Mouse (Mus musculus) hindbrain, embryonic 15.5 days (tissue): ENCODE data around the gene Fgfr2. TPM values are rescaled to one million over a fixed set of nuclear protein-coding genes. Genes with fewer than 3 reads are reported as not detected.

Source experiments
- ATAC-seq: fragments of 200-750 bp; cut with Nextera tagmentation; 2 replicates; pipeline ENCODE4 v1.8.0; 2017; ENCODE audit warnings: low read depth, moderate number of reproducible peaks, moderate TSS enrichment; ENCODE audit not compliant: low FRiP score
- H3K27ac ChIP-seq: fragments of 300-500 bp; sonication (generic); replicated peaks from 2 replicates; pipeline ENCODE4 v1.5.1; 2015; ENCODE audit warnings: mild to moderate bottlenecking, inconsistent platforms
- H3K27me3 ChIP-seq: fragments of 300-500 bp; sonication (generic); 2 replicates; pipeline ENCODE4 v1.6.1; 2015; ENCODE audit warnings: control low read depth, inconsistent platforms
- H3K36me3 ChIP-seq: fragments of 300-500 bp; sonication (generic); 2 replicates; pipeline ENCODE4 v1.6.1; 2015; ENCODE audit warnings: control low read depth, inconsistent platforms
- H3K4me1 ChIP-seq: fragments of 300-500 bp; sonication (generic); replicated peaks from 2 replicates; pipeline ENCODE4 v1.6.1; 2015; ENCODE audit warnings: control low read depth, inconsistent platforms
- H3K4me2 ChIP-seq: fragments of 300-500 bp; sonication (generic); 2 replicates; pipeline ENCODE4 v1.6.1; 2015; ENCODE audit warnings: moderate library complexity, mild to moderate bottlenecking, inconsistent platforms
- H3K4me3 ChIP-seq: fragments of 300-500 bp; sonication (generic); 2 replicates; pipeline ENCODE4 v1.5.1; 2015; ENCODE audit warnings: mild to moderate bottlenecking, inconsistent platforms
- H3K9ac ChIP-seq: fragments of 300-500 bp; sonication (generic); 2 replicates; pipeline ENCODE4 v1.6.1; 2015; ENCODE audit warnings: inconsistent platforms
- H3K9me3 ChIP-seq: fragments of 300-500 bp; sonication (generic); 2 replicates; pipeline ENCODE4 v1.6.1; 2016; ENCODE audit warnings: control low read depth, inconsistent platforms
- WGBS: fragments of 180-500 bp; shearing (Covaris S2); methylation state at CpG from one replicate; pipeline ENCODE4 v1.1.7; 2015; 5-methylcytosine and 5-hydroxymethylcytosine counted together
- polyA plus RNA-seq: library from polyadenylated mRNA; unstranded; fragments of >200 nt; fragmentation: Nextera tagmentation; extraction: Ambion mirVana; gene quantifications from 2 replicates; pipeline ENCODE4 v1.2.1, GENCODE M21; 2015

Gene Fgfr2
- polyA plus RNA-seq, 1 experiment from 2014 or later, result 28.5 TPM

DNA sequence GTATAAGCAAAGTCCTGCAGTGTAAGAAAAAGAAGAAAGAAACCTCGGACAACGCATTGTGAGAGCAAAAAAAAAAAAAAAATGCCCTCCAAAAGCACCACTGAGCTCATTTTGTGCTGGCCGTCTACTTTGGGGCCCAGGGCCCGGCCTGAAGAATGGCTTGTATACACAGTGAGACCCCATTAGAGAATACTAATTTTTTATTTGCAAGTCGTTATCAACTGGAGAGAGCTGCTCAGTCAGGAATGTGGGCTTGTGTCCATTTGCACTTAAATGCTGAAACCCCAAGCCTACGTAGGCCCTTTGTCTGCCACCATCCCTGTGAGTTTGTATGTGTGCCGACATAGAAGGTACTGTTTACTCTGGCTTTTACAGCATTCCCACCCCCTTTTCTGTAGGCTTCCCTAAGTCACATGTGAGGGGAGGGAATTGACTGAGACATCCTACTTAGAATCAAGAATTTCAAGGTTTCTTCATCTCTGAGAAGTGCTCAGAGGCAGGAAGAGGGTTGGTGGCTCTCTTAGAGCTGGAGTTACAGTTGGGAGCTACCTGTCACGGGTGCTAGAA is 1785.6 kb downstream of the Fgfr2 start:
- 38% methylated on average over 8 of the region's 8 CpGs for WGBS
- Histone ChIP-seq H3K9ac (no peak overlapping the region), H3K4me1 (no peaks in the 10 kb centered on the region), H3K4me2 (no peak overlapping the region), H3K27me3 (no peaks in the 10 kb centered on the region), H3K27ac (no peak overlapping the region), H3K9me3 (no peaks in the 10 kb centered on the region), H3K36me3 (peaks cover 19% of the 10 kb centered on the region), H3K4me3 (no peak overlapping the region)
- ATAC-seq, result no peak

DNA sequence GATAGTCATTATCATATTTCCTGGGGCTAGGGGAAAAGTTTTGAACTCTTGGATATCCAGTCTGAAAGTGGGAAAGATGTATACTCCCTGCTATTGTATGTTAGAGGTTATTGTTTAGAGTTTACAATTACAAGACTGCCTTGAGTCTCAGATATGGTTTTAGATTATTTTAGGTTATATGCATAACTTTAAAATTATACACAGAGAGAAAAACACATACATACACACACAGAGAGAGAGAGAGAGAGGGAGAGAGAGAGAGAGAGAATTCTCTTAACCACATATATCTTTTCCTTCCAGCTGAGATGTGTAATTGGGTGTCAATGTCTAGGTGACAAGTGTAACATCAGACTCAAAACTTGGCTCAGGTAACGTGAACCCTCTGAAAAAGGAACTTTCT is 1789.6 kb downstream of the Fgfr2 start, which contains the start of gene Fam24a:
Fam24a (plus strand) TSS at position 301 of the 400 bp plus-strand sequence.
- Histone ChIP-seq H3K27me3 (no peaks in the 10 kb centered on the region), H3K36me3 (no peaks in the 10 kb centered on the region), H3K4me3 (no peak within 1 kb of the TSS), H3K27ac (no peak within 1 kb of the TSS), H3K9me3 (no peaks in the 10 kb centered on the region), H3K9ac (no peak within 1 kb of the TSS), H3K4me2 (no peak within 1 kb of the TSS), H3K4me1 (no peaks in the 10 kb centered on the region)
- ATAC-seq, result no peak
- WGBS, result 57% methylated on average over 1 of the region's 1 CpGs

DNA sequence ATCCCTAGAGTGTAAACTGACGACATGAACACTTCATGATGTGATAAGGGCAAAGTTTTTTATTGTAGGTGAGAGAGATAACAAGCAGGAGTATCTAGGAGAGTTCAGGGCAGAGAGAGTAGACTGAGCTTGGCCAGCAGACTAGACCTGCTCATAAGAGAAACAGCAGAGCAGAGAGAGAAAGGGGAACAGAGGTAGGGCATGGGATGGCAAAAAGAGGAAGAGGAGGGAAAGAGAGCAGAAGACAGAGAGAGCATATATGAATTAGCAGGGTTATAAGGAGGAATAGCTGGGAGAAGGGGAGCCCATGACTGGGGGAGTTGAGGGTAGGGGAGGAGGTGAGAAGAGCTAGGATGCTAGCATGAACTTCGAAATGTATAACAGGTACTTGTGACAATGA is 1791.5 kb downstream of the Fgfr2 start:
- Histone ChIP-seq H3K27me3 (no peaks in the 10 kb centered on the region), H3K27ac (no peak overlapping the region), H3K4me3 (no peak overlapping the region), H3K4me2 (no peak overlapping the region), H3K9me3 (no peaks in the 10 kb centered on the region), H3K4me1 (no peaks in the 10 kb centered on the region), H3K36me3 (no peaks in the 10 kb centered on the region), H3K9ac (no peak overlapping the region)
- WGBS, result 85% methylated on average over 2 of the region's 2 CpGs
- no peak for ATAC-seq

DNA sequence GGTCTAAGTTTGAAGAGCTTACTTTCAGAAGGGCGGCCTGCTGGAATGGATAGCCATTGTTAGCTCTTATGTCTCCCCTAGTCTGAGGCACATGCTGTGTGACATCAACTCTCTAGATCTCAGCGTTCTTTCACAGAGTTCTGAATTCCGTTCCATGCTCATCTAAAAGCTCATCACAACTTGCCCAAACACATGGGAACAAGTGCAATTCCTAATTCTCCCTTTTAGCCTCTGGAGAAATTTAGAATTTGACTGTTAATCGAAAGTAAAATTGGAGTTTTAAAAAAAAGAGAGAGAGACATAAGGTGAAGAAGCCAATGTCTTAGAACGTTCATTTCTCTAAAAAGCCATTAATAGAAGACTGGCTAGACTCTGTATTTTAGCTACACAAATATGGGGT is 1793.7 kb downstream of the Fgfr2 start, which contains the start of gene Fam24b:
Fam24b (minus strand) TSS at position 101 of the 400 bp plus-strand sequence.
- no peak within 1 kb of the TSS for H3K9ac ChIP-seq
- no peak for ATAC-seq
- H3K36me3 ChIP-seq, result no peaks in the 10 kb centered on the region
- H3K4me1 ChIP-seq, result no peaks in the 10 kb centered on the region
- H3K27me3 ChIP-seq, result no peaks in the 10 kb centered on the region
- H3K4me2 ChIP-seq, result no peak within 1 kb of the TSS
- H3K4me3 ChIP-seq, result no peak within 1 kb of the TSS
- H3K27ac ChIP-seq, result no peak within 1 kb of the TSS
- no peaks in the 10 kb centered on the region for H3K9me3 ChIP-seq
- 94% methylated on average over 5 of the region's 5 CpGs for WGBS

DNA sequence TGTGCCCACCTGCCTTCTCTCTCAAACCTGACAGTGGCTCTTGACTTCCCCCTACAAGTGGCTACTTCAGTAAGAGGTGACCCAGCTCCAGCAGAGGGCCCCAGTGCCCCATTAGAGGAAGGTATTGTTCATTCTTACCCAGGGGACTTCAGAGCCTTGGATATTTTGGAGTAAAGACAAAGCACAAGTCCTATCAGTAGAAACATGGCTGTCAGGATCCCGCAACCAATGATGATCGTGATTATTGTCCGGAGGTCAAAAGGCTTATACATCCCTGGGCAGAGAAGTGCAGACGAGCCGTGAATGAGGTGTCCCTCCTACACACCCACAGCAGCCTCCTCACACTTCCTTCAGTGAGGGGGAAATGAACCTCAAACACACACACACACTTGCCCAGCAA is 1796.1 kb downstream of the Fgfr2 start:
- ATAC-seq, result no peak
- 96% methylated on average over 5 of the region's 5 CpGs for WGBS
- Histone ChIP-seq H3K4me2 (no peak overlapping the region), H3K4me1 (no peaks in the 10 kb centered on the region), H3K36me3 (no peaks in the 10 kb centered on the region), H3K9me3 (no peaks in the 10 kb centered on the region), H3K27ac (no peak overlapping the region), H3K9ac (no peak overlapping the region), H3K27me3 (no peaks in the 10 kb centered on the region), H3K4me3 (no peak overlapping the region)

DNA sequence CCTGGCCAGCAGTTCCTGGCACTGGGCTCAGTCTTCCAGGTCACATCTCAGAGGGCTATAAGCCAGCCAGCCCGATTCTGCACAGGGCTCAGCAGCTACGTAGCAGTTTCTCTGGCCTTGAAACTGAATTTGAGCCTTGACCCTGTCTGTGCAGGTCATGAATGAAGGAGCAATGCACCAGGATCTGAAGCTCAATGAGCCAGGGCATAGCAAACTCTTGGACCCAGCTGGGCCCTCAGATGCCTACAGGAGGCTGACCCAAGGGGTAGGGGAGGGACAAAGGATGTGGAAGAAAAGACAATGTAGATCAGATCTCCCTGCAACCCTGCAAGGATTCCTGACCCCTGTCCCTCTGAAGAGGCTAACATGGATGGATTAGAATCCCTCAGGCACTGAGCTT is 1801.0 kb downstream of the Fgfr2 start, which contains the start of gene Cuzd1:
Cuzd1 (minus strand) TSS at position 101 of the 400 bp plus-strand sequence.
- no peaks in the 10 kb centered on the region for H3K9me3 ChIP-seq
- no peak within 1 kb of the TSS for H3K4me3 ChIP-seq
- H3K4me1 ChIP-seq, result no peaks in the 10 kb centered on the region
- no peak within 1 kb of the TSS for H3K9ac ChIP-seq
- ATAC-seq, result no peak
- no peaks in the 10 kb centered on the region for H3K27me3 ChIP-seq
- H3K27ac ChIP-seq, result no peak within 1 kb of the TSS
- H3K36me3 ChIP-seq, result no peaks in the 10 kb centered on the region
- 84% methylated on average over 2 of the region's 2 CpGs for WGBS
- no peak within 1 kb of the TSS for H3K4me2 ChIP-seq

DNA sequence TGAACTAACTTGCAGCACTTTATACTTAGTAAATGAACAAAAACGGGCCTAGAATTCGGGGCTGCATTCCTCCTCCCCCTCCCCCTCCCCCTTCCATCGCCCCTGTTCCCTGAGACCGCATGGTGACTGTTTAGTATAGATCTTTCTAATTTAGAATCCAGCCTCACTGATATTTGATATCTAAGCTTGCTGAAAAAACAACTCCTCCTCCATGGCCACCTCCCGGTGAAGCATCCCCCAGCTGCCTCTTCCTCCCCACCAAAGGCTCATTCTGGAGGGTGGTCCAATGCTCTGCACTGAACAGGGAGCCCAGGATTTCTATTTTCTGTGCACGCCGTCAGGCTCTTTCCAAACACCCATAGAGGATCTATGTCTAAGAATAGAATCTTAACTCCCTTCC is 1804.8 kb downstream of the Fgfr2 start:
- H3K4me3 ChIP-seq, result no peak overlapping the region
- WGBS, result 89% methylated on average over 5 of the region's 7 CpGs
- H3K27ac ChIP-seq, result no peak overlapping the region
- H3K4me2 ChIP-seq, result no peak overlapping the region
- H3K27me3 ChIP-seq, result no peaks in the 10 kb centered on the region
- H3K9me3 ChIP-seq, result no peaks in the 10 kb centered on the region
- ATAC-seq, result no peak
- H3K9ac ChIP-seq, result no peak overlapping the region
- H3K36me3 ChIP-seq, result no peaks in the 10 kb centered on the region
- H3K4me1 ChIP-seq, result no peaks in the 10 kb centered on the region

DNA sequence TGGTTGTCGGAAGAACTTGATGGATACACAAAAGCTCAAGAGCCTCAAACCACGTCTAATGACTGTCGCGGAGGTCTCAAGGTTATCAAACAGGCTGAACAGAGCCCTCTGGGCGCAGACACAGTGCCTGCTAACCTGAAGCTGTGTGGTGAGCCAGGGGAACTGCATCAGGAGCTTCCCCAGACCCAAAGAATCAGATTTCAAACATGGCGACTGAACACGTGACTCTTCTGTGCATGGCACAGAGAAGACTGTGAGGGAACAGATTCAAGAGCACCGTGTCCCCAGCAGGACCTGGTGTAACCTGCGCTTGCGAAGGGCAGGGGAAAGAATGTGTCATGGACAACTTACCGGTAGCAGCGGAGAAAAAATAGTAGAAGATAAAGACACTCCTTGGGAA is 1805.6 kb downstream of the Fgfr2 start:
- no peaks in the 10 kb centered on the region for H3K36me3 ChIP-seq
- H3K4me3 ChIP-seq, result no peak overlapping the region
- no peak overlapping the region for H3K27ac ChIP-seq
- no peak for ATAC-seq
- H3K4me1 ChIP-seq, result no peaks in the 10 kb centered on the region
- WGBS, result 79% methylated on average over 12 of the region's 12 CpGs
- no peaks in the 10 kb centered on the region for H3K9me3 ChIP-seq
- no peak overlapping the region for H3K4me2 ChIP-seq
- H3K9ac ChIP-seq, result no peak overlapping the region
- no peaks in the 10 kb centered on the region for H3K27me3 ChIP-seq

DNA sequence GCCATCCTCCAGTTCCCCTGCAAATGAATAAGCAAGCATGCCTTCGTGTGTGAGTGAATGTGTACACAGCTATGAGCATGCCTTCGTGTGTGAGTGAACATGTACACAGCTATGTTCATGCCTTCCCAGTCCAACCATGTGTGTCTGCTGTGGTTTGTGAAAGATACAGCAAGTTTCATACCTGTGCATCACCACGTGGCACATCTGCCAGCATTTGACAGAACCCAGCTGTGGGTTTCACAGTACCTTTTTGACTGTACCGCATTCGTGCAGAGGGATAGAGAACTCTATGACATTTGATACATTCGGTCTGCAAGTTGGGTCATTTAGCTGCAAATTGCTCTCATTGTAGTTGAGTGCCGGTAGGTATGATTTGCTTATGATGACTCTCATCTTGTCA is 1808.7 kb downstream of the Fgfr2 start:
- WGBS, result 86% methylated on average over 7 of the region's 7 CpGs
- H3K9me3 ChIP-seq, result no peaks in the 10 kb centered on the region
- no peak for ATAC-seq
- H3K27me3 ChIP-seq, result no peaks in the 10 kb centered on the region
- H3K4me3 ChIP-seq, result no peak overlapping the region
- no peaks in the 10 kb centered on the region for H3K4me1 ChIP-seq
- no peak overlapping the region for H3K9ac ChIP-seq
- H3K4me2 ChIP-seq, result no peak overlapping the region
- H3K27ac ChIP-seq, result no peak overlapping the region
- no peaks in the 10 kb centered on the region for H3K36me3 ChIP-seq

DNA sequence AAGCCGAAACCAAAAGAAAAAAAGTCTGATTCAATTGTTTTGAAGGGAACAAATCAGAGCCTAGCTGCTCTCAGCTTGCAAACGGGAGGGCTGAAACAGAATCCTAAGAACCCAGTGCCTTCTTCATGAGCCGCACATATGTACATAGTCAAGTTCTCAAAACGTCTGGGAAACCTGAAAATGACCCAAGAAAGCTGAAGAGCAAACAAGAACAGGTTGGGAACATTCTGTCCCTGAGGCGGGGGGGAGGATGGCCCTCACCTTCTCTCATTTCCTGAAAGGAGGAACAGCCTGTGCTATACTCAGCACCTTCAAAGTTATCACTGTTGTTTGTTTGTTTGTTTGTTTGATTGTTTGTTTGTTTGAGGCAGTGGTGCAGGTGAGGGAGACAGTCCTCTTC is 1816.4 kb downstream of the Fgfr2 start:
- no peaks in the 10 kb centered on the region for H3K27me3 ChIP-seq
- no peak overlapping the region for H3K9ac ChIP-seq
- H3K27ac ChIP-seq, result no peak overlapping the region
- H3K36me3 ChIP-seq, result no peaks in the 10 kb centered on the region
- H3K4me3 ChIP-seq, result no peak overlapping the region
- 85% methylated on average over 5 of the region's 5 CpGs for WGBS
- no peaks in the 10 kb centered on the region for H3K4me1 ChIP-seq
- no peak overlapping the region for H3K4me2 ChIP-seq
- no peak for ATAC-seq
- H3K9me3 ChIP-seq, result no peaks in the 10 kb centered on the region

DNA sequence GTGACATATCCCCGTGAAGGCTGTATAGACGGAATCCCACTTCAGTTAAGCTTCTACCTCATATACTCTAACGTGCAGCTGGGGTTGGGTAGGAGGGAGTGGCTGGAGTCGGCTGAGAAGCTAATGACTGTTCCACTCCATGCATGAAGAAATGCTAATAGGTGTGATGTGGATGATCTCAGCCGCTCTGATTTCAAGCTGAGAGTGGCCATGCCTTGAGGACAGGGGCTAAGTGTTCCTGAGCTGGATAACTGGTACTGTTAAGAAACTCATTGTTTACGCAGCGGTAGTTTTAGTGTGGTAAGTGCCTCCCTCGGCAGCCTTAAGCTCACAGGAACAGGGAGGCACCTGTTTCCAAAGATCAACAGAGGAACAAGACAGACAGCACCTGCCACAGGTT is 1819.8 kb downstream of the Fgfr2 start:
- no peak overlapping the region for H3K9ac ChIP-seq
- no peak overlapping the region for H3K4me2 ChIP-seq
- no peak overlapping the region for H3K27ac ChIP-seq
- no peak overlapping the region for H3K4me3 ChIP-seq
- H3K4me1 ChIP-seq, result no peaks in the 10 kb centered on the region
- no peak for ATAC-seq
- H3K36me3 ChIP-seq, result no peaks in the 10 kb centered on the region
- H3K27me3 ChIP-seq, result no peaks in the 10 kb centered on the region
- WGBS, result 82% methylated on average over 8 of the region's 8 CpGs
- no peaks in the 10 kb centered on the region for H3K9me3 ChIP-seq

DNA sequence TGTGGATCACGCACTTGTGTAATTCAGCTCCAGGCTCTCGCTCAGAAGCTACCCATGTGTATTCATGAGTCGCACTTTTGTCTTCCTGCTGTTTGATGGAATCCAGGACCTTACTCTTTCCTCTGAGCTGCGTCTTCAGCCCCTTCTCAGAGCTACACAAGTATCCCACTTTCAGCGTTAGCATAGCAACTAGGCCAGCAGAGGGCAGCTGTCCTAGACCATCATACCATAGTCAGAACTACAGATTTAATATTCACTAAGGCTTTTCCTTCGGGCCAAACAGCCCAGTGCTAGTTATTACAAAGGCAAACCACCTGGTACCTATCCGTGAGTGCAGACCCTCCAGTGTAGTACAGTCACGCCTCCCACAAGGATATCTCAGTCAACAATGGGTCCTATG is 1826.0 kb downstream of the Fgfr2 start:
- Histone ChIP-seq H3K27ac (no peak overlapping the region), H3K4me2 (no peak overlapping the region), H3K4me1 (no peaks in the 10 kb centered on the region), H3K27me3 (no peaks in the 10 kb centered on the region), H3K4me3 (no peak overlapping the region), H3K9me3 (no peaks in the 10 kb centered on the region), H3K9ac (no peak overlapping the region), H3K36me3 (no peaks in the 10 kb centered on the region)
- WGBS, result 79% methylated on average over 8 of the region's 8 CpGs
- no peak for ATAC-seq

DNA sequence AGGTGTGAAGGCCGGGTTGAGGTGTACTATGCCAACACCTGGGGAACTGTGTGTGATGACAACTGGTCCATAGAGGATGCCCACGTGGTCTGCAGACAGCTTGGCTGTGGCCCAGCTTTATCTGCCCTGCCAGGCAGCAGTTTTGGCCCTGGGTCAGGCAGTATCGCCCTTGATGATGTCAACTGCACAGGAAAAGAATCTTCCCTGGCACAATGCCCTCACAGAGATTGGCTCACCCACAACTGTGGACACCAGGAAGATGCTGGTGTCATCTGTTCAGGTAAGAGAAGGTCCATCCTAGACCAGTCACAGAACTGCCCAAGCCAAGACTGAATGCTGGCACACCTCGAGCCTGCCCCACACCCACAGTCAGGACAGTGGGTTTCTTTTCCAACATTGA is 1857.3 kb downstream of the Fgfr2 start:
- Histone ChIP-seq H3K27ac (no peak overlapping the region), H3K4me3 (no peak overlapping the region), H3K9ac (no peak overlapping the region), H3K36me3 (no peaks in the 10 kb centered on the region), H3K27me3 (no peaks in the 10 kb centered on the region), H3K4me2 (no peak overlapping the region), H3K9me3 (no peaks in the 10 kb centered on the region), H3K4me1 (no peaks in the 10 kb centered on the region)
- ATAC-seq, result no peak
- 69% methylated on average over 4 of the region's 4 CpGs for WGBS
